Mouse (Mus musculus): ENCODE measurements around the gene Znrf3. TPM values are rescaled to one million over a fixed set of nuclear protein-coding genes. Genes with fewer than 3 reads are reported as not detected.

The Znrf3 gene
- polyA plus RNA-seq, 1 experiment, result 3.0 TPM

GRCm38 (mm10) chr11:5252727-5253126 is 191.9 kb downstream of the Znrf3 start:
- DNase-seq (ENCODE audit: low read depth, low spot score), result no peak
- 93% methylated on average over 8 of the region's 8 CpGs for WGBS

- WGBS, result 78% methylated on average over 6 of the region's 6 CpGs
- DNase-seq (ENCODE audit: low read depth, low spot score), result no peak
Observed at GRCm38 (mm10) chr11:5251112-5251511, 193.5 kb downstream of the Znrf3 start.

- WGBS, result 48% methylated on average over 2 of the region's 2 CpGs
- no peak for DNase-seq (ENCODE audit: low read depth, low spot score)
Observed at GRCm38 (mm10) chr11:5248200-5248599, 196.4 kb downstream of the Znrf3 start.

GRCm38 (mm10) chr11:5245431-5245830 is 199.2 kb downstream of the Znrf3 start:
- no peak for DNase-seq (ENCODE audit: low read depth, low spot score)
- WGBS, result 75% methylated on average over 7 of the region's 7 CpGs

- WGBS, result 24% methylated on average over 8 of the region's 8 CpGs
- no peak for DNase-seq (ENCODE audit: low read depth, low spot score)
Observed at GRCm38 (mm10) chr11:5244749-5245130, 199.9 kb downstream of the Znrf3 start.

- no peak for DNase-seq (ENCODE audit: low read depth, low spot score)
- 42% methylated on average over 24 of the region's 24 CpGs for WGBS
Observed at GRCm38 (mm10) chr11:5243812-5244748, 200.6 kb downstream of the Znrf3 start.

- no peak for DNase-seq (ENCODE audit: low read depth, low spot score)
- 91% methylated on average over 7 of the region's 7 CpGs for WGBS
Observed at GRCm38 (mm10) chr11:5243208-5243607, 201.4 kb downstream of the Znrf3 start.

GRCm38 (mm10) chr11:5242158-5242557 is 202.5 kb downstream of the Znrf3 start:
- no peak for DNase-seq (ENCODE audit: low read depth, low spot score)

GRCm38 (mm10) chr11:5239706-5240690 is 204.6 kb downstream of the Znrf3 start:
- WGBS, result 48% methylated on average over 10 of the region's 10 CpGs
- no peak for DNase-seq (ENCODE audit: low read depth, low spot score)

More at GRCm38 (mm10) chr11:5242158-5242557, 202.5 kb downstream of the Znrf3 start:
- 75% methylated on average over 8 of the region's 8 CpGs for WGBS

Other genes starting within 250 kb of the Znrf3 start
- 9.3 and 9.4 TPM in 2 replicates for gene Kremen1, start 183.3 kb downstream of the Znrf3 start, polyA plus RNA-seq (2012; rRNA removed)
- gene Xbp1, start 75.8 kb upstream of the Znrf3 start, polyA plus RNA-seq (2012; rRNA removed), result 164 and 209 TPM in 2 replicates
- 4.6 and 5.5 TPM in 2 replicates for gene Ccdc117, start 97.3 kb upstream of the Znrf3 start, polyA plus RNA-seq (2012; rRNA removed)
- not detected in 2 replicates for gene Ankrd36, start 124.8 kb upstream of the Znrf3 start, polyA plus RNA-seq (2012; rRNA removed)

All from large intestine, adult 2 months (tissue).